Mouse (Mus musculus): ENCODE results near the gene Zkscan14. TPM values are rescaled to one million over a fixed set of nuclear protein-coding genes. Genes with fewer than 3 reads are reported as not detected.
"Not testable (repeated sequence)": the region's sequence is repeated elsewhere in the genome, so short reads cannot be mapped to it uniquely, and the experiment has no call there.

The Zkscan14 gene
- polyA plus RNA-seq, 1 experiment = 2.0 TPM

DNA sequence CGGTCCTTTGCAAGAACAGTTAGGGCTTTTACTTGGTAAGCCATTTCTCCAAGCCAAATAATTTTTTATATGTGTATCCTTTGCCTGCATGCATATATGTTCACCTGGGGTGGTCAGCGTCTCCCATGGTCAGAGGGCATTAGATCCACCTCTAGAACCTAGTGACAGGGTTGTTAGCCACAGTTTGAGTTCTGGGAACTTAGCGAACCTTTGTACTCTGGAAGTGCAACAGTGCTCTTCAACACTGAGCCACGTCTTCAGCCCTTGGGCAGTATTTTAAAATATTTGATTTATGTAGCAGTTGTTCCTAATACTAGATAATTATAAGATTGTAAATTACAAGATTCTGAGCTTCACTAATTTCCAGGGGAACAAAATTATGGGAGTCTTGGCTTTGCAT lies 29.0 kb upstream of the Zkscan14 start:
- H3K79me2 ChIP-seq (ENCODE audit: control insufficient read depth, insufficient read depth) = peaks cover 42% of the 10 kb centered on the region
- peaks cover 24% of the 10 kb centered on the region for H3K36me3 ChIP-seq (ENCODE audit: control insufficient read depth, insufficient read depth)
- no peaks in the 10 kb centered on the region for H3K27me3 ChIP-seq (ENCODE audit: control insufficient read depth, insufficient read depth, insufficient read length)
- no peak for TF ChIP-seq MYOG (IDR thresholded peaks at IDR 0.05; ENCODE audit: control insufficient read depth, extremely low read depth, insufficient read length)
- no peak for TF ChIP-seq FOSL1 (IDR thresholded peaks at IDR 0.05; ENCODE audit: insufficient read depth, low read length, poor library complexity, severe bottlenecking)
- no peak for TF ChIP-seq MAX (IDR thresholded peaks at IDR 0.05)
- no peak for TF ChIP-seq MYOD1 (IDR thresholded peaks at IDR 0.05; ENCODE audit: control insufficient read depth, insufficient read length, low read depth)
- no peak for TF ChIP-seq USF1 (IDR thresholded peaks at IDR 0.05; ENCODE audit: low read depth)
- H3K79me3 ChIP-seq (ENCODE audit: low read depth) = peaks cover 32% of the 10 kb centered on the region
- peak overlapping the region; percentile 71 for H3K4me3 ChIP-seq (ENCODE audit: insufficient read depth, poor library complexity, severe bottlenecking)
- no peak overlapping the region for H3ac ChIP-seq (ENCODE audit: control insufficient read depth, insufficient read length, low read depth)

DNA sequence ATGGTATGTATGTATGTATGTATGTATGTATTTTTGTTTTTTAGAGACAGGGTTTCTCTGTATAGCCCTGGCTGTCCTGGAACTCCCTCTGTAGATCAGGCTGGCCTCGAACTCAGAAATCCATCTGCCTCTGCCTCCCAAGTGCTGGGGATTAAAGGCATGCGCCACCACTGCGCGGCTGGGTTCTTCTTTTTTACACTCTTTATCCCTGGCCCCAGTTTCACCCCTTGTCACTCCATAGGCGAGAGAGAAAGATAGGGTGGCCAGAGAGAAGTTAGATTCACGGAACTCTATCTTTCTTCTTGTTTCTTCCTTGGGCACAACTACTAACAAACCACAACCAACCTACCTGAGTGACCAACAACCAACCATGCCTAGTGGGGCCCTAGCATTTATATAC lies 27.6 kb upstream of the Zkscan14 start:
- not testable (repeated sequence) for H3ac ChIP-seq (ENCODE audit: control insufficient read depth, insufficient read length, low read depth); H3K27me3 ChIP-seq (ENCODE audit: control insufficient read depth, insufficient read depth, insufficient read length); H3K4me3 ChIP-seq (ENCODE audit: insufficient read depth, poor library complexity, severe bottlenecking)
- H3K79me3 ChIP-seq (ENCODE audit: low read depth) = peaks cover 23% of the 10 kb centered on the region
- peaks cover 11% of the 10 kb centered on the region for H3K36me3 ChIP-seq (ENCODE audit: control insufficient read depth, insufficient read depth)
- H3K79me2 ChIP-seq (ENCODE audit: control insufficient read depth, insufficient read depth) = peaks cover 29% of the 10 kb centered on the region

GRCm38 (mm10) chr5:145226453-145226852 lies 24.8 kb upstream of the Zkscan14 start:
- H3K79me3 ChIP-seq (ENCODE audit: low read depth) = no peaks in the 10 kb centered on the region
- no peaks in the 10 kb centered on the region for H3K27me3 ChIP-seq (ENCODE audit: control insufficient read depth, insufficient read depth, insufficient read length)
- no peaks in the 10 kb centered on the region for H3K36me3 ChIP-seq (ENCODE audit: control insufficient read depth, insufficient read depth)
- no peak overlapping the region for H3ac ChIP-seq (ENCODE audit: control insufficient read depth, insufficient read length, low read depth)
- peaks cover under 1% of the 10 kb centered on the region for H3K79me2 ChIP-seq (ENCODE audit: control insufficient read depth, insufficient read depth)
- TF ChIP-seq MAX (IDR thresholded peaks at IDR 0.05) = no peak
- no peak for TF ChIP-seq CEBPB (IDR thresholded peaks at IDR 0.05; ENCODE audit: low read depth)
- no peak for TF ChIP-seq FOSL1 (IDR thresholded peaks at IDR 0.05; ENCODE audit: insufficient read depth, low read length, poor library complexity, severe bottlenecking)
- TF ChIP-seq MYOD1 (IDR thresholded peaks at IDR 0.05; ENCODE audit: control insufficient read depth, insufficient read length, low read depth) = no peak
- TF ChIP-seq USF1 (IDR thresholded peaks at IDR 0.05; ENCODE audit: low read depth) = no peak
- no peak for TF ChIP-seq MYOG (IDR thresholded peaks at IDR 0.05; ENCODE audit: control insufficient read depth, extremely low read depth, insufficient read length)
- no peak for TF ChIP-seq CTCF (IDR thresholded peaks at IDR 0.05; ENCODE audit: control insufficient read depth, insufficient read depth, insufficient read length)
- H3K4me3 ChIP-seq (ENCODE audit: insufficient read depth, poor library complexity, severe bottlenecking) = no peak overlapping the region

DNA sequence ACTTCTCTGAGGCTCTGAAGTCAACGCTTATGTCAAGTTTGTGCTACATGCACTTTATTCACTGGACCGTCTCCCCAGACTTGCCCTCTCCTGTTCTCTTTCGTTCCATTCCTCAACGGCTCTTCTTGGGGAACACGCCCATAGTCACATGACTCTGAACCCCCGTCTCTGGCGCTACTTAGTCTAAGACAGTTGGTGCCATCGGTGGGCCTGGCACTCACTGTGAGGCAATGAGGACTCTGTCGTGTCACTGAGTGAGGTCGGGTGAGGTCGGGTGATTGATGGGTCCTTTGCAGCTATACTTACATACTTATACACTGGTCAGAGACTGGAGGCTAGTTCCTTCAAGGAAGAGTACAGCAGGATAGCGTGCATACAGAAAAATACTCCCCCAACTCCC lies 21.7 kb upstream of the Zkscan14 start:
- Histone ChIP-seq H3K36me3 (ENCODE audit: control insufficient read depth, insufficient read depth) (peaks cover 4% of the 10 kb centered on the region), H3ac (ENCODE audit: control insufficient read depth, insufficient read length, low read depth) (no peak overlapping the region), H3K4me3 (ENCODE audit: insufficient read depth, poor library complexity, severe bottlenecking) (no peak overlapping the region), H3K79me2 (ENCODE audit: control insufficient read depth, insufficient read depth) (no peaks in the 10 kb centered on the region), H3K27me3 (ENCODE audit: control insufficient read depth, insufficient read depth, insufficient read length) (no peaks in the 10 kb centered on the region), H3K79me3 (ENCODE audit: low read depth) (no peaks in the 10 kb centered on the region)
- TF ChIP-seq MAX (IDR thresholded peaks at IDR 0.05) (no peak), MYOG (IDR thresholded peaks at IDR 0.05; ENCODE audit: control insufficient read depth, extremely low read depth, insufficient read length) (no peak)

GRCm38 (mm10) chr5:145222840-145223239 lies 21.2 kb upstream of the Zkscan14 start:
- H3K79me3 ChIP-seq (ENCODE audit: low read depth) = no peaks in the 10 kb centered on the region
- H3ac ChIP-seq (ENCODE audit: control insufficient read depth, insufficient read length, low read depth) = no peak overlapping the region
- H3K4me3 ChIP-seq (ENCODE audit: insufficient read depth, poor library complexity, severe bottlenecking) = no peak overlapping the region
- peaks cover 4% of the 10 kb centered on the region for H3K36me3 ChIP-seq (ENCODE audit: control insufficient read depth, insufficient read depth)
- H3K79me2 ChIP-seq (ENCODE audit: control insufficient read depth, insufficient read depth) = no peaks in the 10 kb centered on the region
- no peak for TF ChIP-seq MYOD1 (IDR thresholded peaks at IDR 0.05; ENCODE audit: control insufficient read depth, insufficient read length, low read depth)
- no peak for TF ChIP-seq MYOG (IDR thresholded peaks at IDR 0.05; ENCODE audit: control insufficient read depth, extremely low read depth, insufficient read length)
- TF ChIP-seq MAX (IDR thresholded peaks at IDR 0.05) = no peak
- no peak for TF ChIP-seq CEBPB (IDR thresholded peaks at IDR 0.05; ENCODE audit: low read depth)
- no peak for TF ChIP-seq FOSL1 (IDR thresholded peaks at IDR 0.05; ENCODE audit: insufficient read depth, low read length, poor library complexity, severe bottlenecking)
- no peak for TF ChIP-seq USF1 (IDR thresholded peaks at IDR 0.05; ENCODE audit: low read depth)
- TF ChIP-seq CTCF (IDR thresholded peaks at IDR 0.05; ENCODE audit: control insufficient read depth, insufficient read depth, insufficient read length) = no peak
- H3K27me3 ChIP-seq (ENCODE audit: control insufficient read depth, insufficient read depth, insufficient read length) = no peaks in the 10 kb centered on the region

DNA sequence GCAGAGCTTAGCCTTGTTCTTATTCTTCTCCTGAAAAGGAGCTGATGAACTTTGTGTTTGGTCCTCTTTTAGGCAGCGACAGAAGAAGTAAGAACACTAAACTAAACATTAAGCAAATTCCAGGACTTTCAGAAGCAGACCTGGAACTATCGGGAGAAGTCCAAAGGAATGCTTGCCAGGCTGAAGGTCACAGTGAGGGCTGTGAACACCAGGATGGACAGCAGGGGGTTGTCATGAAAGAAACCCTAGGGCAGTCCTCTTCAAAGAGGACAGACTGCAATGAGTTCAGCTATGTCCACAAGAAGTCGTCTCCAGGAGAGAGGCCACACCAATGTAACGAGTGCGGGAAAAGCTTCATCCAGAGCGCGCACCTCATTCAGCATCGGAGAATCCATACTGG lies 18.3 kb upstream of the Zkscan14 start:
- Histone ChIP-seq H3K36me3 (ENCODE audit: control insufficient read depth, insufficient read depth) (peaks cover 4% of the 10 kb centered on the region), H3K4me3 (ENCODE audit: insufficient read depth, poor library complexity, severe bottlenecking) (no peak overlapping the region), H3K79me2 (ENCODE audit: control insufficient read depth, insufficient read depth) (no peaks in the 10 kb centered on the region), H3K79me3 (ENCODE audit: low read depth) (no peaks in the 10 kb centered on the region), H3K27me3 (ENCODE audit: control insufficient read depth, insufficient read depth, insufficient read length) (no peaks in the 10 kb centered on the region), H3ac (ENCODE audit: control insufficient read depth, insufficient read length, low read depth) (no peak overlapping the region)
- TF ChIP-seq MAX (IDR thresholded peaks at IDR 0.05) (no peak), MYOG (IDR thresholded peaks at IDR 0.05; ENCODE audit: control insufficient read depth, extremely low read depth, insufficient read length) (no peak), CEBPB (IDR thresholded peaks at IDR 0.05; ENCODE audit: low read depth) (no peak), USF1 (IDR thresholded peaks at IDR 0.05; ENCODE audit: low read depth) (no peak), FOSL1 (IDR thresholded peaks at IDR 0.05; ENCODE audit: insufficient read depth, low read length, poor library complexity, severe bottlenecking) (no peak), MYOD1 (IDR thresholded peaks at IDR 0.05; ENCODE audit: control insufficient read depth, insufficient read length, low read depth) (no peak), CTCF (IDR thresholded peaks at IDR 0.05; ENCODE audit: control insufficient read depth, insufficient read depth, insufficient read length) (no peak)

Data from C2C12 (cell line).